Mouse (Mus musculus) midbrain, embryonic 16.5 days (tissue): ENCODE measurements at regions not wholly inside any gene's neighbourhood (a gene's known extent, or its start where the extent isn't known, plus 50 kb on each side); places are given as distances from the start of the nearest gene placed in this dataset.

Experiments
- ATAC-seq: fragments of 200-750 bp; cut with Nextera tagmentation; 2 replicates; pipeline ENCODE4 v1.8.0; 2017; ENCODE audit warnings: moderate TSS enrichment
- H3K27ac ChIP-seq: fragments of 300-500 bp; sonication (generic); 2 replicates; pipeline ENCODE4 v1.5.1; 2014; ENCODE audit warnings: mild to moderate bottlenecking, low read length, mixed read lengths
- H3K27me3 ChIP-seq: fragments of 300-500 bp; sonication (generic); 2 replicates; pipeline ENCODE4 v1.6.1; 2014; ENCODE audit warnings: low read depth, low read length, mixed read lengths; ENCODE audit not compliant: control insufficient read depth, insufficient read depth
- H3K36me3 ChIP-seq: fragments of 300-500 bp; sonication (generic); 2 replicates; pipeline ENCODE4 v1.6.1; 2014; ENCODE audit warnings: mild to moderate bottlenecking, low read length, moderate library complexity, mixed read lengths; ENCODE audit not compliant: control insufficient read depth, insufficient read depth
- H3K4me1 ChIP-seq: fragments of 300-500 bp; sonication (generic); 2 replicates; pipeline ENCODE4 v1.6.1; 2014; ENCODE audit warnings: mild to moderate bottlenecking, low read length, mixed read lengths; ENCODE audit not compliant: control insufficient read depth, insufficient read depth
- H3K4me2 ChIP-seq: fragments of 300-500 bp; sonication (generic); 2 replicates; pipeline ENCODE4 v1.6.1; 2014; ENCODE audit warnings: mild to moderate bottlenecking, low read length, mixed read lengths
- H3K4me3 ChIP-seq: fragments of 300-500 bp; sonication (generic); 2 replicates; pipeline ENCODE4 v1.5.1; 2014; ENCODE audit warnings: low read depth, mild to moderate bottlenecking, low read length, moderate library complexity, mixed read lengths
- H3K9ac ChIP-seq: fragments of 300-500 bp; sonication (generic); 2 replicates; pipeline ENCODE4 v1.6.1; 2014; ENCODE audit warnings: low read depth, low read length, mixed read lengths
- H3K9me3 ChIP-seq: fragments of 300-500 bp; sonication (generic); replicated peaks from 2 replicates; pipeline ENCODE4 v1.6.1; 2014; ENCODE audit warnings: mild to moderate bottlenecking, low read length, mixed read lengths; ENCODE audit not compliant: control insufficient read depth, poor library complexity, severe bottlenecking
- WGBS: fragments of 180-500 bp; shearing (Covaris S2); extraction: QIAGEN DNeasy Blood & Tissue Kit; methylation state at CpG from one replicate; pipeline ENCODE4 v1.1.7; 2014; 5-methylcytosine and 5-hydroxymethylcytosine counted together

GRCm38 (mm10) chr1:187536263-187536662 lies 72.3 kb upstream of the Esrrg start:
- Histone ChIP-seq H3K9ac (no peak overlapping the region), H3K4me2 (no peak overlapping the region), H3K4me3 (no peak overlapping the region), H3K27me3 (no peaks in the 10 kb centered on the region), H3K27ac (no peak overlapping the region), H3K4me1 (no peaks in the 10 kb centered on the region), H3K9me3 (no peaks in the 10 kb centered on the region), H3K36me3 (no peaks in the 10 kb centered on the region)
- no peak for ATAC-seq
- 91% methylated on average over 5 of the region's 5 CpGs for WGBS

- Histone ChIP-seq H3K4me2 (no peak overlapping the region), H3K4me1 (no peaks in the 10 kb centered on the region), H3K36me3 (no peaks in the 10 kb centered on the region), H3K27ac (no peak overlapping the region), H3K27me3 (no peaks in the 10 kb centered on the region), H3K4me3 (no peak overlapping the region), H3K9ac (no peak overlapping the region), H3K9me3 (no peaks in the 10 kb centered on the region)
- 90% methylated on average over 3 of the region's 3 CpGs for WGBS
- ATAC-seq = no peak
Measured at GRCm38 (mm10) chr1:187556718-187557117, 51.9 kb upstream of the Esrrg start.
